Mouse (Mus musculus): Measurements from ENCODE around the gene Vipas39. TPM values are rescaled to one million over a fixed set of nuclear protein-coding genes. Genes with fewer than 3 reads are reported as not detected.

The Vipas39 gene
- polyA plus RNA-seq, 1 experiment: 23.7 TPM

DNA sequence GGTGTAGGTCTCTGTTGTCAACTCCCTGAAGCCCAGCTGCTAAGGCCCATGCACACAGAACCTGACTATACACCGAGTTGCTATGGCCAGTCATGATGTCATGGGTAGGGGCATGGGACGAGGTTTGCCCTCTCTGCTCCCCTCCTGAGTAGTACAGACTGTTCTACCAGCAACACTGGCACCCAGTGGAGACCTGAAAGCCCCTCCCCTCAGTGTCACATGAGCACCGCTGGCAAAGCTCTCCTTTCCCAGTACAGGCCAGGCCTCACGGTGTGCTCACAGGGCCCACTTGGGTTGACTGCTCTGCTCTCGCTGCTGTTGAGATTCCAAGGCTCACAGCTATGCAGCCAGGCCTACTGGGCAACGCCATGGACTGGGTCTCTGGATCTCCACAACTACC, 27.9 kb upstream of the Vipas39 start:
- no peak overlapping the region; the same call in 1 of the 2 replicates for H3K27ac ChIP-seq (ENCODE audit: control insufficient read depth, insufficient read depth, low read depth, low read length, poor library complexity)
- no peaks in the 10 kb centered on the region for H3K4me1 ChIP-seq (ENCODE audit: control insufficient read depth, insufficient read depth, low read length)
- TF ChIP-seq POLR2A (IDR thresholded peaks at IDR 0.05; ENCODE audit: borderline replicate concordance, control insufficient read depth, low read depth, low read length) (no peak), CTCF (IDR thresholded peaks at IDR 0.05; ENCODE audit: control insufficient read depth, insufficient read depth, low read length) (no peak)
- H3K4me3 ChIP-seq (replicated peaks; ENCODE audit: control insufficient read depth, low read depth, low read length): no peak overlapping the region
- WGBS: 77% methylated on average over 6 of the region's 6 CpGs

DNA sequence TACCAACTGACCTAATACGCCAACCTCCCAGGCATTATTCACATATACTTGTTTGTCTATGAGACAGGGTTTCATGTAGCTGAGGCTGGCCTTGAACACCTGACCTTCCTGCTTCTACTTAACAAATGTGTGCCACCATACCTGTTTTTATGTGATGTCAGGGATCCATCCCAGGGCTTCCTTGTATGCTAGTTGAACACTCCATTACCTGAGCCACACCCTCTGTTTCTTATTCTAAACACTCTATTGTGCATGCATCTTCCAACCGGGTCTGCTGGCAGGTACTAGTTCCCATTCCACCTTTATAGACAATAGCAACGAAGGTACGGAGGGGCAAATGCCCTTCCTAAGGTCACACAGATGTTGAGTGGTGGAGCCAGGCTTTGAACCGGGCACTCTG, 23.0 kb upstream of the Vipas39 start:
- Histone ChIP-seq H3K4me1 (ENCODE audit: control insufficient read depth, insufficient read depth, low read length) (peaks cover 1% of the 10 kb centered on the region; the same call in 1 of the 2 replicates), H3K27ac (ENCODE audit: control insufficient read depth, insufficient read depth, low read depth, low read length, poor library complexity) (no peak overlapping the region), H3K4me3 (replicated peaks; ENCODE audit: control insufficient read depth, low read depth, low read length) (no peak overlapping the region)
- no peak for TF ChIP-seq POLR2A (IDR thresholded peaks at IDR 0.05; ENCODE audit: borderline replicate concordance, control insufficient read depth, low read depth, low read length)
- TF ChIP-seq CTCF (IDR thresholded peaks at IDR 0.05; ENCODE audit: control insufficient read depth, insufficient read depth, low read length): no peak
- WGBS: 84% methylated on average over 5 of the region's 5 CpGs

GRCm38 (mm10) chr12:87284726-87285125, 18.7 kb upstream of the Vipas39 start:
- no peak for TF ChIP-seq CTCF (IDR thresholded peaks at IDR 0.05; ENCODE audit: control insufficient read depth, insufficient read depth, low read length)
- TF ChIP-seq POLR2A (IDR thresholded peaks at IDR 0.05; ENCODE audit: borderline replicate concordance, control insufficient read depth, low read depth, low read length): no peak
- Histone ChIP-seq H3K4me1 (ENCODE audit: control insufficient read depth, insufficient read depth, low read length) (peaks cover 1% of the 10 kb centered on the region; the same call in 1 of the 2 replicates), H3K27ac (ENCODE audit: control insufficient read depth, insufficient read depth, low read depth, low read length, poor library complexity) (no peak overlapping the region), H3K4me3 (replicated peaks; ENCODE audit: control insufficient read depth, low read depth, low read length) (no peak overlapping the region)
- 61% methylated on average over 5 of the region's 5 CpGs for WGBS

GRCm38 (mm10) chr12:87284268-87284667, 18.2 kb upstream of the Vipas39 start:
- WGBS: 70% methylated on average over 4 of the region's 4 CpGs
- TF ChIP-seq CTCF (IDR thresholded peaks at IDR 0.05; ENCODE audit: control insufficient read depth, insufficient read depth, low read length) (no peak), POLR2A (IDR thresholded peaks at IDR 0.05; ENCODE audit: borderline replicate concordance, control insufficient read depth, low read depth, low read length) (no peak)
- Histone ChIP-seq H3K27ac (ENCODE audit: control insufficient read depth, insufficient read depth, low read depth, low read length, poor library complexity) (no peak overlapping the region), H3K4me1 (ENCODE audit: control insufficient read depth, insufficient read depth, low read length) (peaks cover 1% of the 10 kb centered on the region; the same call in 1 of the 2 replicates), H3K4me3 (replicated peaks; ENCODE audit: control insufficient read depth, low read depth, low read length) (no peak overlapping the region)

DNA sequence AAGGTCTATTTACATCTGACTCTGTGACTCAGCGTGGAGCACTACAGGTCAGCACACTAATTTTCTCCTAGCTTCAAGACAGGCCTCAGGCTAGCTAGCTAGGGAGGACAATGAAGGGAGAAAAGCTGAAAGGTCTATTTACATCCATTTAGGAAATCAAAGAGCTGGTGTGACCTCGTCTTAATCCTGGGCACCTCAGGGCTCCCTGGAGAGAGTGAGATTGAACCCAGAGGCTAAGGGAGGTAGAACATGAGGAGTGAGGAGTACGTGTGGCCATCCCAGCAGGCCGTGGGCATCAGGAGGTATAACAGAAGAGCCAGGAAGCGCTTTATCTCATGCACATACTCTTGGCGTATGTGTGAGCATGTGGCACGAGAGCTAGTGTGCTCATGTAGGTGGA, 17.6 kb upstream of the Vipas39 start:
- Histone ChIP-seq H3K27ac (ENCODE audit: control insufficient read depth, insufficient read depth, low read depth, low read length, poor library complexity) (no peak overlapping the region), H3K4me3 (replicated peaks; ENCODE audit: control insufficient read depth, low read depth, low read length) (no peak overlapping the region), H3K4me1 (ENCODE audit: control insufficient read depth, insufficient read depth, low read length) (peaks cover 1% of the 10 kb centered on the region; the same call in 1 of the 2 replicates)
- WGBS: 83% methylated on average over 7 of the region's 7 CpGs
- TF ChIP-seq CTCF (IDR thresholded peaks at IDR 0.05; ENCODE audit: control insufficient read depth, insufficient read depth, low read length): no peak
- TF ChIP-seq POLR2A (IDR thresholded peaks at IDR 0.05; ENCODE audit: borderline replicate concordance, control insufficient read depth, low read depth, low read length): no peak

GRCm38 (mm10) chr12:87282743-87283142, 16.7 kb upstream of the Vipas39 start:
- no peak overlapping the region for H3K27ac ChIP-seq (ENCODE audit: control insufficient read depth, insufficient read depth, low read depth, low read length, poor library complexity)
- H3K4me3 ChIP-seq (replicated peaks; ENCODE audit: control insufficient read depth, low read depth, low read length): no peak overlapping the region
- TF ChIP-seq CTCF (IDR thresholded peaks at IDR 0.05; ENCODE audit: control insufficient read depth, insufficient read depth, low read length) (no peak), POLR2A (IDR thresholded peaks at IDR 0.05; ENCODE audit: borderline replicate concordance, control insufficient read depth, low read depth, low read length) (no peak)
- WGBS: 88% methylated on average over 4 of the region's 4 CpGs
- H3K4me1 ChIP-seq (ENCODE audit: control insufficient read depth, insufficient read depth, low read length): peaks cover 1% of the 10 kb centered on the region; the same call in 1 of the 2 replicates

- Histone ChIP-seq H3K4me1 (ENCODE audit: control insufficient read depth, insufficient read depth, low read length) (peaks cover 1% of the 10 kb centered on the region; the same call in 1 of the 2 replicates), H3K4me3 (replicated peaks; ENCODE audit: control insufficient read depth, low read depth, low read length) (no peak overlapping the region), H3K27ac (ENCODE audit: control insufficient read depth, insufficient read depth, low read depth, low read length, poor library complexity) (no peak overlapping the region)
- TF ChIP-seq CTCF (IDR thresholded peaks at IDR 0.05; ENCODE audit: control insufficient read depth, insufficient read depth, low read length) (no peak), POLR2A (IDR thresholded peaks at IDR 0.05; ENCODE audit: borderline replicate concordance, control insufficient read depth, low read depth, low read length) (no peak)
- WGBS: 38% methylated on average over 1 of the region's 1 CpGs
Observed at GRCm38 (mm10) chr12:87281766-87282165, 15.7 kb upstream of the Vipas39 start.

- TF ChIP-seq POLR2A (IDR thresholded peaks at IDR 0.05; ENCODE audit: borderline replicate concordance, control insufficient read depth, low read depth, low read length) (no peak), CTCF (IDR thresholded peaks at IDR 0.05; ENCODE audit: control insufficient read depth, insufficient read depth, low read length) (no peak)
- Histone ChIP-seq H3K4me1 (ENCODE audit: control insufficient read depth, insufficient read depth, low read length) (peaks cover 1% of the 10 kb centered on the region; the same call in 1 of the 2 replicates), H3K27ac (ENCODE audit: control insufficient read depth, insufficient read depth, low read depth, low read length, poor library complexity) (no peak overlapping the region; the same call in 1 of the 2 replicates), H3K4me3 (replicated peaks; ENCODE audit: control insufficient read depth, low read depth, low read length) (no peak overlapping the region)
- 84% methylated on average over 14 of the region's 14 CpGs for WGBS
Observed at GRCm38 (mm10) chr12:87279879-87280278, 13.8 kb upstream of the Vipas39 start.

DNA sequence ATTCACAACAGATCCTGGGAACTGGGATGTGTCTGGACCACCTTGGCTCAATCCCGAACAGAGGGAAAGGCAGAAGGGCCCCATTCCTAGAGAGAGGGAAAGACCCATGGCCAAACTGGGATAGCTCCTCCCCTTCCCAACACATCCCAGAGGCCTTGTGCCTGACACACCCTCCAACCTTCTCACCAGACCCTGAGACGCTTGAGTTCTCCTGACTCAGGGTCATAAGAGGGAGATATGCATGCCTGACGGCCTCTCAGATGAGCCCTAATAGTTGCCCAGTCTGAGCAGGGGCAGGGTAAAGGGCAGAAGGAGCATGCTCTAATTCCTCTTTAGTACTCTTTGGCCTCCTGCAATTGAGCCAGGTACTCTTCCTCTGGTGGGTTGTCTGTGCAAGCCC, 13.3 kb upstream of the Vipas39 start:
- Histone ChIP-seq H3K4me3 (replicated peaks; ENCODE audit: control insufficient read depth, low read depth, low read length) (no peak overlapping the region), H3K27ac (ENCODE audit: control insufficient read depth, insufficient read depth, low read depth, low read length, poor library complexity) (no peak overlapping the region), H3K4me1 (ENCODE audit: control insufficient read depth, insufficient read depth, low read length) (no peaks in the 10 kb centered on the region)
- 82% methylated on average over 3 of the region's 3 CpGs for WGBS
- TF ChIP-seq POLR2A (IDR thresholded peaks at IDR 0.05; ENCODE audit: borderline replicate concordance, control insufficient read depth, low read depth, low read length) (no peak), CTCF (IDR thresholded peaks at IDR 0.05; ENCODE audit: control insufficient read depth, insufficient read depth, low read length) (no peak)
